Mouse (Mus musculus): Measurements from ENCODE around the gene Fhod1.
A peak's percentile ranks its signal among the peaks of the same experiment; 100 is the strongest.

Gene Fhod1

GRCm38 (mm10) chr8:105347428-105348221 lies at the start of gene Fhod1:
Fhod1 (minus strand) TSS chr8:105347953.
- peak; percentile 79 for DNase-seq (ENCODE audit: low read depth, low spot score)

- no peak for DNase-seq (ENCODE audit: low read depth, low spot score)
These were observed 46.2 kb upstream of the Fhod1 start for GRCm38 (mm10) chr8:105393915-105394314.

DNA sequence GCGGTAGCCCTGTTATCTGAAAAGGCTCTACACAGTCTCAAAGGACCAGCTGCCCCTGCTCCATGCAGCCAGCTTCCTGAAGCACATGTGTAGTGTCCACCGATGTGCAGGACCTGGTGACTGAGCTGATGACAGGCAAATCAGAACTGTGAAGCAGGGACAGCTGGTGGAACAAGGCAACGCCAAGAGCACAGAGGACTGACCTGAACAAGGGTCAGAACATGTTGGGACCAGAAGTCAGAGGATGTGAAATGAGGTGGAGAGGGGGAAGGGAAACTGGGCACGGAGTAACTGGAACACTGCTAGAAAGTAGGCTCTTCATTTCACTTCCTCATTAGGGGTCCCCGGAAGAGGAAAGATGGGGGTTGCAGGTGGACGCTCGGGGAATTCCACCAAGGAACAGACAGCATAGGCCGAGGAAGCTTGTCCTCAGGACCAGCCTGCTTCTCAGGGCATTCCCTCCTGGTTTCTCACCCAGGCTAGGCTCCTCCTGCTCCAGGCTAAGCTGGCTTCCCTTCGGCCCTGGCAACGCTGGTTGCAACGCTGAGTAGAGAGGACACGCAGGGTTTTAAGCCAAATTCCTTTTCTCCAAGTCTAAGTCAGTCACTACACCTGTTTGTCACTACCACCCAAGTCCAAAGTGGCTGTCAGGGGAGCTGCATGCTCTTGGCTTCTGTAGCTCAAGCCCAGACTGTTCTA lies 45.5 kb upstream of the Fhod1 start:
- no peak for DNase-seq (ENCODE audit: low read depth, low spot score)

GRCm38 (mm10) chr8:105389096-105389495 lies 41.3 kb upstream of the Fhod1 start:
- no peak for DNase-seq (ENCODE audit: low read depth, low spot score)

GRCm38 (mm10) chr8:105387151-105387550 lies 39.4 kb upstream of the Fhod1 start:
- DNase-seq (ENCODE audit: low read depth, low spot score): no peak

DNA sequence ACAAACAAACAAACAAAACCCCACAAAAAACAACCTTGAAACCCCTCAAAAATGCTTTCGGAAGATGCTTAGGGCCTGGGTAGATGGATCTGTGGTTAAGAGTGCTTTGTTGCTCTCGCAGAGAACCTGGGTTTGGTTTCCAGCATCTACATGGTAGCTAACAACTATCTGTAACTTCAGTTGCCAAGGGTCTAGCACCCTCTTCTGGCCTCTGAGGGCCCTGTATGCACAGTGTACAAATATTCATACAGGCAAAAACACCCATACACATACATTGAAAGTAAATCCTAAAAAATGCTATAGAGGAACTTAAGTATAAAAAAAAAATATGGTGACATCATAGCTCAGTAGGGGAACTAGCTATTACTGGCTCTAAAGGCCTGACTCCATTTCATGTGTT lies 36.3 kb upstream of the Fhod1 start:
- no peak for DNase-seq (ENCODE audit: low read depth, low spot score)

- DNase-seq (ENCODE audit: low read depth, low spot score): no peak
These were observed 32.6 kb upstream of the Fhod1 start for GRCm38 (mm10) chr8:105380308-105380707.

DNA sequence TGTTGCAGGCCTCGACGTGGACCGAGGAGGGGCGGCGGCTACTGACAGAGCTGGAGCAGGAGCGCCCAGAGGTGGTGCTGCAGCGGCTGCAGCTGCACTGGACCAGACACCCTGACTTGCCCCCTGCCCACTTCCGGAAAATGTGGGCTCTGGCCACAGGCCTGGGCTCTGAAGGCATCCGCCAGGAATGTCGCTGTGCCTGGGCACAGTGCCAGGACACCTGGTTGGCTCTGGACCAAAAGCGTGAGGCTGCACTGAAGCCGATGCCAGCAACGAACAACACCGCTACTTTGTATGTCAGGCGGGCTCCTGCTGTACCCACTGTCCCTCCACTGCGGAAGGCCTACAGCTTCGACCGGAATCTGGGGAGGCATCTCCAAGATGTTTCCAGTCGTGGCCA lies 30.9 kb upstream of the Fhod1 start:
- no peak for DNase-seq (ENCODE audit: low read depth, low spot score)

GRCm38 (mm10) chr8:105374513-105374966 lies 26.8 kb upstream of the Fhod1 start:
- no peak for DNase-seq (ENCODE audit: low read depth, low spot score)

GRCm38 (mm10) chr8:105373032-105373431 lies 25.3 kb upstream of the Fhod1 start, which contains the start of gene Plekhg4:
Plekhg4 (plus strand) TSS chr8:105373274.
- no peak for DNase-seq (ENCODE audit: low read depth, low spot score)

DNA sequence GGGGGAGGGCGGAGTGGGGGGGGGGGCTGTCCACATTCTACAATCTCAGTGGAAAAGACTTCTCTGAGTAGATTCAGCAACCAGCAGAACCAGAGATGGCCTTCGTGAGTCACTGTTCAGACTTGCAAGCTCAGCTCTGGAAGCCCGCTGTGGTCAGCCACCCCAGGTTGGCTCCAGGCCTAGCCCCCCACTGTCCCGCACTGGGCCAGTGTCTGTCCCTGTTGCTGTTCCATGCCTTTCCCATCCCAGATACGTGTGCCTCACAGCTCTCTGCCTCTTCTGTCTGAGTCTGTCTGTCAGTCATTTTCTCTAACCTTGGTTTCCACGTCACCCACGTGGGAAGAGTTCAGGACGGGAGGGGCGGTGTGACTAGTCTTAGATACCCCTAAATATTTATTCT lies 24.7 kb upstream of the Fhod1 start:
- DNase-seq (ENCODE audit: low read depth, low spot score): no peak

DNA sequence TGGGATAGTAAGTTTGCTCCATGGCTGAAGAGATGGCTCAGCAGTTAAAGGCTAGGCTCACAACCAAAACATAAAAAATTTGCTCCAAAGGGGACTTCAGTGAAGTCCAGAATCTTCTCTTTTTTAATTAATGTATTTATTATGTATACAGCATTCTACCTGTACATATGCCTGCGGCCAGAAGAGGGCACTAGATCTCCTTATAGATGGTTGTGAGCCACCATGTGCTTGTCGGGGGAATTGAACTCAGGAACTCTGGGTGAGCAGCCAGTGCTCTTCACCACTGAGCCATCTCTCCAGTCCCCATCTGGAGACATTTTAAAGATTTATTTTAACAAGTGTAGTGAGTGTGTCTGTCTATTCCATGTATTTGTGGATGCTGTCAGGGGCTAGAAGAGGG lies 19.4 kb upstream of the Fhod1 start:
- no peak for DNase-seq (ENCODE audit: low read depth, low spot score)

- DNase-seq (ENCODE audit: low read depth, low spot score): no peak
These were observed 14.3 kb upstream of the Fhod1 start for GRCm38 (mm10) chr8:105361751-105362702.

GRCm38 (mm10) chr8:105359646-105360045 lies 11.9 kb upstream of the Fhod1 start:
- DNase-seq (ENCODE audit: low read depth, low spot score): no peak

DNA sequence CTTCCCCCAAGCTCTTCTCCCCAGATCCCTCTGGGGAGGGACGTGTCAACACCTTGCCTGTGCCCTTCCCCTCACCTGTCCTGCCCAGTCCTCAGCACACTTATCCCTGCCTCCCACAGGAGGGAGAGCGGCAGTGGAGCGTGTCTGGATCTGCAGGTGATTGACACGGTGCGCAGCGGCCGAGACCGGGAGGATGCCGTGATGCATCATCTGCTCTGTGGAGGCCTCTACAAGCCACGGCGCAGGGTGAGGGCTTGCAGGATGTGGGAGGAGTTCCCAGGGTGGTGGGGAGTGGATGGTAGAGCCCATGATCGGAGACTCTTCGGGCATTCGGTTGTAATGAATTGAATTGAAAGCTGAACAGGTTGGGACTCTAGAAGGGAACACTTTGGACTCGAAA lies 11.5 kb upstream of the Fhod1 start:
- no peak for DNase-seq (ENCODE audit: low read depth, low spot score)

DNA sequence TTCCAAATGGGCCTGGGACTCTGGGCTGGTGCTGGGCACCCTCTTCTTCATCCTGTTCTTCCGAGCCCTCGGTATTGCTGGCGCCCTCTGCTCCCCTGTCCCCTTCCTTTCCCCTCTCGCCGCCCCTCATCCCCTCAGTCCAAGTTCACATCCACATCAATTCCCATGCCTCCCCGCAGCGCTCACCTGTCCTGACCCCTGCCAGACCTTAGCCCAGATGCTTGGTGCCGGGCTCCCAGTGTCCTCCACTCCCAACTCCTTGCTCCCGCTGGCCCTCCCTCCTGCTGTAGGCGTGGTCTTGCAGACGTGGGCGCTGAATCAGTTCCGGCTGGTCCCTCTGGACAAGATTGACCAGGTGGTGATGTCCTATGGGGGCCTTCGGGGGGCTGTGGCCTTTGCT lies 8.9 kb upstream of the Fhod1 start:
- no peak for DNase-seq (ENCODE audit: low read depth, low spot score)

DNA sequence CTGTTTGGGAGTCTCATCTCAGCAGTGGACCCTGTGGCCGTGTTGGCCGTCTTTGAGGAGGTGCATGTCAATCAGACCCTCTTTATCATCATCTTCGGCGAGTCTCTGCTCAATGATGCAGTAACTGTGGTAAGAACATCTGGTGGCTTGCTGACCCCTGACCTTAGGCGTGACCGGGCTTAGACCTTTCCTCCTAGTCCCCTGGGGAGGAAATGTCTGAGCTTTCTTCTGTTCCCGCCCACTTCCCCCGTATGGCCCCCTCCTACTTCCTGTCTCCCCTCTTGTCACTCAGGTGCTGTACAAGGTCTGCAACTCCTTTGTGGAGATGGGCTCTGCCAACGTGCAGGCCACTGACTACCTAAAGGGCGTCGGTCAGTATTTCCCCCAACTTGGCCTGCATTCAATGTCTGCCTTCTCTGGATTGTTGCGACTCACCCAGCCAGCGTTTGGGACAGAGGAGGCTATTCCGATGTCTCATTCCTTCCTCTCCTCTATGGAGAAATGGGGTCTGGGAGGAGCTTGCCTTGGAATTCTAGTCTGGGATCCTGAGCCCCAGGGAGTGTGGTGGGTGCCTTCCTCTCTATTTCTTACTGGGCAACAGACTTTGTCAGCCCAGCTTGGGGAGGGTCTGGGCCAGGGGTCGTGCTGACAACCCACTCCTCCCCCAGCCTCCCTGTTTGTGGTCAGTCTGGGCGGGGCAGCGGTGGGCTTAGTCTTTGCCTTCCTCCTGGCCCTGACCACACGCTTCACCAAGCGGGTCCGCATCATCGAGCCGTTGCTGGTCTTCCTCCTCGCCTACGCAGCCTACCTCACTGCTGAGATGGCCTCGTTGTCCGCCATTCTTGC lies 7.6 kb upstream of the Fhod1 start:
- DNase-seq (ENCODE audit: low read depth, low spot score): no peak

- DNase-seq (ENCODE audit: low read depth, low spot score): no peak
These were observed 6.8 kb upstream of the Fhod1 start for GRCm38 (mm10) chr8:105354549-105354948.

- DNase-seq (ENCODE audit: low read depth, low spot score): no peak
These were observed 5.9 kb upstream of the Fhod1 start for GRCm38 (mm10) chr8:105353583-105354135.

- no peak for DNase-seq (ENCODE audit: low read depth, low spot score)
These were observed 2.4 kb upstream of the Fhod1 start for GRCm38 (mm10) chr8:105350186-105350585.
